Mouse (Mus musculus): ENCODE results near the gene Qrsl1.

DNA sequence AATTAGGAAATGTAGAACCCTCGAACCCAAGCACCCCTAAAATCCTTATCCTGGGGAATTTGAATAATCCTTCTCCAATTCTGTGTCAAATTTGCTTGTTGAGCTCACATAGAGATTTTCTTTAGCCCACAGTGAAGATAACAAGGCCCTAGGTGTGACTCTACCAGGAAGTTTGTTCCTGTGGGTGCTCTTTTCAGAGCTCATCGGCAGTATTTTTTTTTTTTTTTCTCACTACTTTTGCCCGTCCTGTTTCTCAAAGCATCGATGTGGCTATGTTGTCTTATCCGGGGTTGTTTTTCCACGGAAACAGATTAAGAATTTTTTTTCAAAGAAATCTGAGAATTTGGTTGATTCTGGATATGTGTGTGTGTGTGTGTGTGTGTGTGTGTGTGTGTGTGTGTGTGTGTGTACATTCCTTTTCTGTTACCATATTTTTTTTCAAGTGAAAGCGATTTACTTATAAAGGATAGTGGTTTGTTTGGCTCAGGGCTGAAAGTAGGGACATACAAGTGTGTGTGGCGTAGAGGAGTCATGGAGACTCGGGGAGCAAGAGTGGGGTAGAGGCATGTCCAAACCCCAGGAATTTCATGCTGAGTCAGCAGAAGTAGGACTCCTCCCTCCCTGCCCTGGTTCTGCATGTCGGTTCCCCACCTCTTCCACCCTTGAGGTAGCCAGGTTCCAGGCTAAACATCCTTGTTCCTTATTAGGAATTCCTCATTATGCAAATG lies 73.4 kb downstream of the Qrsl1 start:
- TF ChIP-seq CTCF (IDR thresholded peaks at IDR 0.05; ENCODE audit: low read depth, low read length) (no peak), GATA1 (IDR thresholded peaks at IDR 0.05; ENCODE audit: borderline replicate concordance, low read length) (no peak), GATA2 (IDR thresholded peaks at IDR 0.05; ENCODE audit: borderline replicate concordance, low read depth, low read length) (no peak), TAL1 (conservative IDR thresholded peaks at IDR 0.05; ENCODE audit: low read depth, low read length) (no peak)
